Mouse (Mus musculus): Measurements from ENCODE around the gene 4930579G24Rik. TPM values are rescaled to one million over a fixed set of nuclear protein-coding genes. Genes with fewer than 3 reads are reported as not detected.
A peak's percentile ranks its signal among the peaks of the same experiment; 100 is the strongest.

Gene 4930579G24Rik
- 6.1 and 7.3 TPM in 2 replicates for polyA plus RNA-seq (2014; fragmentation: Nextera tagmentation; extraction: Ambion mirVana)

GRCm38 (mm10) chr3:79628561-79629415, at the start of gene 4930579G24Rik:
TSS of gene 4930579G24Rik (plus strand) at chr3:79629079.
- peak; percentile 99 for ATAC-seq (ENCODE audit: low FRiP score, low TSS enrichment)
- Histone ChIP-seq H3K27ac (replicated peaks; ENCODE audit: low read depth, low read length) (peak within 1 kb of the TSS; percentile 74), H3K4me2 (ENCODE audit: low read length) (peak within 1 kb of the TSS; percentile 70), H3K4me1 (ENCODE audit: control insufficient read depth, insufficient read depth, low read length) (0 out of 2 replicates have a peak, but pooled peaks cover 4% of the 10 kb centered on the region), H3K4me3 (replicated peaks; ENCODE audit: low read depth, low read length) (peak within 1 kb of the TSS; percentile 69), H3K9me3 (ENCODE audit: control insufficient read depth, low read length) (no peaks in the 10 kb centered on the region), H3K27me3 (ENCODE audit: control insufficient read depth, insufficient read depth, low read length) (no peaks in the 10 kb centered on the region), H3K36me3 (ENCODE audit: control insufficient read depth, insufficient read depth, low read length) (peaks cover 16% of the 10 kb centered on the region; the same call in 1 of the 2 replicates), H3K9ac (replicated peaks; ENCODE audit: low read length) (peak within 1 kb of the TSS; percentile 66)
- DNase-seq: peak; percentile 99
- WGBS: under 1% methylated on average over 60 of the region's 60 CpGs

- Histone ChIP-seq H3K4me1 (ENCODE audit: control insufficient read depth, insufficient read depth, low read length) (0 out of 2 replicates have a peak, but pooled peaks cover 4% of the 10 kb centered on the region), H3K9ac (replicated peaks; ENCODE audit: low read length) (no peak overlapping the region), H3K4me3 (replicated peaks; ENCODE audit: low read depth, low read length) (no peak overlapping the region), H3K36me3 (ENCODE audit: control insufficient read depth, insufficient read depth, low read length) (no peaks in the 10 kb centered on the region), H3K27ac (replicated peaks; ENCODE audit: low read depth, low read length) (no peak overlapping the region), H3K4me2 (ENCODE audit: low read length) (no peak overlapping the region), H3K9me3 (ENCODE audit: control insufficient read depth, low read length) (no peaks in the 10 kb centered on the region), H3K27me3 (ENCODE audit: control insufficient read depth, insufficient read depth, low read length) (no peaks in the 10 kb centered on the region)
- 80% methylated on average over 5 of the region's 5 CpGs for WGBS
- DNase-seq (no peak), ATAC-seq (ENCODE audit: low FRiP score, low TSS enrichment) (no peak)
Observed at GRCm38 (mm10) chr3:79579891-79580575, 48.8 kb upstream of the 4930579G24Rik start.

GRCm38 (mm10) chr3:79586804-79587203, 42.1 kb upstream of the 4930579G24Rik start:
- H3K27ac ChIP-seq (replicated peaks; ENCODE audit: low read depth, low read length): no peak overlapping the region
- WGBS: 6% methylated on average over 6 of the region's 6 CpGs
- no peak overlapping the region for H3K9ac ChIP-seq (replicated peaks; ENCODE audit: low read length)
- H3K4me2 ChIP-seq (ENCODE audit: low read length): no peak overlapping the region
- DNase-seq (peak; percentile 95), ATAC-seq (ENCODE audit: low FRiP score, low TSS enrichment) (peak; percentile 73)
- no peaks in the 10 kb centered on the region for H3K36me3 ChIP-seq (ENCODE audit: control insufficient read depth, insufficient read depth, low read length)
- no peaks in the 10 kb centered on the region for H3K9me3 ChIP-seq (ENCODE audit: control insufficient read depth, low read length)
- peaks cover under 1% of the 10 kb centered on the region for H3K4me1 ChIP-seq (ENCODE audit: control insufficient read depth, insufficient read depth, low read length)
- no peak overlapping the region for H3K4me3 ChIP-seq (replicated peaks; ENCODE audit: low read depth, low read length)
- H3K27me3 ChIP-seq (ENCODE audit: control insufficient read depth, insufficient read depth, low read length): no peaks in the 10 kb centered on the region

- no peak for ATAC-seq (ENCODE audit: low FRiP score, low TSS enrichment)
- no peaks in the 10 kb centered on the region for H3K9me3 ChIP-seq (ENCODE audit: control insufficient read depth, low read length)
Observed at GRCm38 (mm10) chr3:79589671-79590070, 39.2 kb upstream of the 4930579G24Rik start.

GRCm38 (mm10) chr3:79590863-79591792, 37.8 kb upstream of the 4930579G24Rik start, which contains the start of gene Ppid:
TSS of gene Ppid (plus strand) at chr3:79591342.
- peak within 1 kb of the TSS; percentile 68 for H3K27ac ChIP-seq (replicated peaks; ENCODE audit: low read depth, low read length)
- H3K27me3 ChIP-seq (ENCODE audit: control insufficient read depth, insufficient read depth, low read length): no peaks in the 10 kb centered on the region
- H3K9ac ChIP-seq (replicated peaks; ENCODE audit: low read length): peak within 1 kb of the TSS; percentile 76
- peaks cover 9% of the 10 kb centered on the region for H3K4me1 ChIP-seq (ENCODE audit: control insufficient read depth, insufficient read depth, low read length)
- no peaks in the 10 kb centered on the region for H3K9me3 ChIP-seq (ENCODE audit: control insufficient read depth, low read length)
- peak; percentile 94 for DNase-seq
- peak; percentile 89 for ATAC-seq (ENCODE audit: low FRiP score, low TSS enrichment)
- H3K36me3 ChIP-seq (ENCODE audit: control insufficient read depth, insufficient read depth, low read length): peaks cover 26% of the 10 kb centered on the region
- H3K4me2 ChIP-seq (ENCODE audit: low read length): peak within 1 kb of the TSS; percentile 80
- 3% methylated on average over 63 of the region's 63 CpGs for WGBS
- peak within 1 kb of the TSS; percentile 88 for H3K4me3 ChIP-seq (replicated peaks; ENCODE audit: low read depth, low read length)

More at GRCm38 (mm10) chr3:79589671-79590070, 39.2 kb upstream of the 4930579G24Rik start:
- no peak overlapping the region for H3K4me3 ChIP-seq (replicated peaks; ENCODE audit: low read depth, low read length)
- WGBS: 87% methylated on average over 2 of the region's 2 CpGs
- H3K27ac ChIP-seq (replicated peaks; ENCODE audit: low read depth, low read length): no peak overlapping the region
- H3K27me3 ChIP-seq (ENCODE audit: control insufficient read depth, insufficient read depth, low read length): no peaks in the 10 kb centered on the region
- peaks cover 12% of the 10 kb centered on the region for H3K36me3 ChIP-seq (ENCODE audit: control insufficient read depth, insufficient read depth, low read length)
- peaks cover 9% of the 10 kb centered on the region for H3K4me1 ChIP-seq (ENCODE audit: control insufficient read depth, insufficient read depth, low read length)
- H3K9ac ChIP-seq (replicated peaks; ENCODE audit: low read length): no peak overlapping the region
- DNase-seq: no peak
- no peak overlapping the region for H3K4me2 ChIP-seq (ENCODE audit: low read length)

- DNase-seq (no peak), ATAC-seq (ENCODE audit: low FRiP score, low TSS enrichment) (no peak)
- Histone ChIP-seq H3K4me2 (ENCODE audit: low read length) (peak overlapping the region; percentile 80), H3K27me3 (ENCODE audit: control insufficient read depth, insufficient read depth, low read length) (no peaks in the 10 kb centered on the region), H3K4me1 (ENCODE audit: control insufficient read depth, insufficient read depth, low read length) (peaks cover 9% of the 10 kb centered on the region), H3K9me3 (ENCODE audit: control insufficient read depth, low read length) (no peaks in the 10 kb centered on the region), H3K4me3 (replicated peaks; ENCODE audit: low read depth, low read length) (peak overlapping the region; percentile 88), H3K27ac (replicated peaks; ENCODE audit: low read depth, low read length) (no peak overlapping the region), H3K36me3 (ENCODE audit: control insufficient read depth, insufficient read depth, low read length) (peaks cover 33% of the 10 kb centered on the region), H3K9ac (replicated peaks; ENCODE audit: low read length) (peak overlapping the region; percentile 76)
- 6% methylated on average over 15 of the region's 15 CpGs for WGBS
Observed at GRCm38 (mm10) chr3:79591793-79592471, 36.9 kb upstream of the 4930579G24Rik start.

- no peak overlapping the region for H3K27ac ChIP-seq (replicated peaks; ENCODE audit: low read depth, low read length)
- no peaks in the 10 kb centered on the region for H3K27me3 ChIP-seq (ENCODE audit: control insufficient read depth, insufficient read depth, low read length)
- 94% methylated on average over 7 of the region's 7 CpGs for WGBS
- DNase-seq: no peak
- no peak overlapping the region for H3K9ac ChIP-seq (replicated peaks; ENCODE audit: low read length)
- no peak for ATAC-seq (ENCODE audit: low FRiP score, low TSS enrichment)
- H3K9me3 ChIP-seq (ENCODE audit: control insufficient read depth, low read length): no peaks in the 10 kb centered on the region
- H3K4me1 ChIP-seq (ENCODE audit: control insufficient read depth, insufficient read depth, low read length): peaks cover 9% of the 10 kb centered on the region
- H3K4me2 ChIP-seq (ENCODE audit: low read length): no peak overlapping the region
- H3K4me3 ChIP-seq (replicated peaks; ENCODE audit: low read depth, low read length): no peak overlapping the region
- peaks cover 61% of the 10 kb centered on the region for H3K36me3 ChIP-seq (ENCODE audit: control insufficient read depth, insufficient read depth, low read length)
Observed at GRCm38 (mm10) chr3:79595468-79595867, 33.4 kb upstream of the 4930579G24Rik start.
